Mouse (Mus musculus) spleen, adult 18-20 months (tissue): ENCODE data around the gene Cma1.
A peak's percentile ranks its signal among the peaks of the same experiment; 100 is the strongest.
"Not testable (repeated sequence)": the region's sequence is repeated elsewhere in the genome, so short reads cannot be mapped to it uniquely, and the experiment has no call there.

ENCODE experiments used
- DNase-seq, 2 experiments: peaks; one replicate each; pipeline ENCODE4 v3.0.0; 2022; ENCODE audit warnings: mixed read lengths in 2 of 2

Gene Cma1

GRCm38 (mm10) chr14:55944575-55944974 lies at the start of gene Cma1:
Gene Cma1 (minus strand): TSS chr14:55944675.
- no peak for DNase-seq

- not testable (repeated sequence) for DNase-seq
Measured at GRCm38 (mm10) chr14:55987464-55987863, 43.0 kb upstream of the Cma1 start.

GRCm38 (mm10) chr14:55963900-55964299 lies 19.4 kb upstream of the Cma1 start:
- not testable (repeated sequence) for DNase-seq

GRCm38 (mm10) chr14:55963263-55963662 lies 18.8 kb upstream of the Cma1 start:
- no peak for DNase-seq

- no peak for DNase-seq
Measured at GRCm38 (mm10) chr14:55950346-55951030, 6.0 kb upstream of the Cma1 start, which contains the start of gene Cma2. Gene Cma2 (plus strand): TSS chr14:55950980.

- no peak for DNase-seq
Measured at GRCm38 (mm10) chr14:55946269-55946969, 1.9 kb upstream of the Cma1 start.

GRCm38 (mm10) chr14:55943601-55944000 lies 874 bp downstream of the Cma1 start:
- no peak for DNase-seq

- no peak for DNase-seq
Measured at GRCm38 (mm10) chr14:55940070-55940800, 4.2 kb downstream of the Cma1 start.

- DNase-seq = no peak
Measured at GRCm38 (mm10) chr14:55933586-55933985, 10.9 kb downstream of the Cma1 start.

- no peak for DNase-seq
Measured at GRCm38 (mm10) chr14:55929263-55929997, 15.0 kb downstream of the Cma1 start.

- DNase-seq = no peak
Measured at GRCm38 (mm10) chr14:55926847-55927246, 17.6 kb downstream of the Cma1 start.

GRCm38 (mm10) chr14:55922475-55923232 lies 21.8 kb downstream of the Cma1 start:
- no peak for DNase-seq

- peak in 1 of 2 experiments; percentile 55 for DNase-seq
Measured at GRCm38 (mm10) chr14:55918240-55919082, 26.0 kb downstream of the Cma1 start.

- no peak for DNase-seq
Measured at GRCm38 (mm10) chr14:55913406-55913805, 31.1 kb downstream of the Cma1 start.

- no peak for DNase-seq
Measured at GRCm38 (mm10) chr14:55905518-55905917, 39.0 kb downstream of the Cma1 start.

- no peak for DNase-seq
Measured at GRCm38 (mm10) chr14:55900414-55900755, 44.1 kb downstream of the Cma1 start.

- peak; percentile 77 for DNase-seq
Measured at GRCm38 (mm10) chr14:55899701-55900413, 44.6 kb downstream of the Cma1 start, which contains the start of gene Sdr39u1. Gene Sdr39u1 (minus strand): TSS chr14:55900293.

GRCm38 (mm10) chr14:55898947-55899346 lies 45.5 kb downstream of the Cma1 start:
- no peak for DNase-seq

- DNase-seq = no peak
Measured at GRCm38 (mm10) chr14:55897671-55898070, 46.8 kb downstream of the Cma1 start.
